Mouse (Mus musculus) ES-E14 (cell line): ENCODE measurements around the gene Myl6. TPM values are rescaled to one million over a fixed set of nuclear protein-coding genes. Genes with fewer than 3 reads are reported as not detected.

Experiments used
- DNase-seq: peaks from one replicate; pipeline ENCODE4 v3.0.0-alpha.2; 2013; ENCODE audit warnings: low read depth, low spot score
- H3K27ac ChIP-seq: 2 replicates; pipeline ENCODE4 v1.5.1; 2012; ENCODE audit warnings: low read depth, mild to moderate bottlenecking, low read length, moderate library complexity, mixed read lengths; ENCODE audit not compliant: poor library complexity, insufficient read depth, severe bottlenecking
- H3K36me3 ChIP-seq: 2 replicates; pipeline ENCODE4 v1.6.1; 2012; ENCODE audit warnings: mild to moderate bottlenecking, low read length, moderate library complexity, mixed read lengths; ENCODE audit not compliant: control insufficient read depth, poor library complexity, insufficient read depth, severe bottlenecking
- H3K4me1 ChIP-seq, 2 experiments: fragments of 150-350 bp in 1 of 2; sonication (generic) in 1 of 2; 2 replicates each; pipeline ENCODE4 v1.6.1; 2012; ENCODE audit warnings: low read length in 2 of 2, mild to moderate bottlenecking in 1 of 2, mixed read lengths in 1 of 2; ENCODE audit not compliant: control insufficient read depth in 2 of 2, insufficient read depth in 2 of 2, poor library complexity in 1 of 2
- H3K4me3 ChIP-seq, 2 experiments: fragments of 150-350 bp in 1 of 2; sonication (generic) in 1 of 2; 2 replicates each; pipeline ENCODE4 v1.5.1; 2012; ENCODE audit warnings: low read length in 2 of 2, low read depth in 1 of 2, mild to moderate bottlenecking in 1 of 2, mixed read lengths in 1 of 2; ENCODE audit not compliant: insufficient read depth in 1 of 2, poor library complexity in 1 of 2, severe bottlenecking in 1 of 2
- H3K9ac ChIP-seq: 2 replicates; pipeline ENCODE4 v1.6.1; 2012; ENCODE audit warnings: low read depth, mild to moderate bottlenecking, low read length, mixed read lengths; ENCODE audit not compliant: poor library complexity, insufficient read depth, severe bottlenecking
- H3K9me3 ChIP-seq: fragments of 150-350 bp; sonication (generic); 2 replicates; pipeline ENCODE4 v1.6.1; 2012; ENCODE audit warnings: low read depth, mild to moderate bottlenecking, low read length; ENCODE audit not compliant: control insufficient read depth, insufficient read depth
- CHD2 ChIP-seq: IDR thresholded peaks from 2 replicates; pipeline ENCODE4 v1.6.1; 2014; ENCODE audit warnings: mild to moderate bottlenecking, low read depth, low read length, inconsistent platforms
- HCFC1 ChIP-seq: IDR thresholded peaks from 2 replicates; pipeline ENCODE4 v1.6.1; 2012; ENCODE audit warnings: low read length, inconsistent platforms, borderline replicate concordance; ENCODE audit not compliant: insufficient read depth
- MAFK ChIP-seq: IDR thresholded peaks from 2 replicates; pipeline ENCODE4 v1.6.1; 2014; ENCODE audit warnings: mild to moderate bottlenecking, low read depth, low read length, inconsistent platforms; ENCODE audit not compliant: insufficient read depth
- ZC3H11A ChIP-seq: IDR thresholded peaks from 2 replicates; pipeline ENCODE4 v1.6.1; 2012; ENCODE audit warnings: low read depth, mild to moderate bottlenecking, inconsistent platforms, low read length, borderline replicate concordance
- ZNF384 ChIP-seq: IDR thresholded peaks from 2 replicates; pipeline ENCODE4 v1.6.1; 2012; ENCODE audit warnings: low read depth, low read length, inconsistent platforms
- in situ Hi-C, 2 experiments: fragments of 600-800 bp; cut with MboI; formaldehyde crosslinking; loops; one replicate each; pipeline ENCODE4 v1.15.1; 2025; ENCODE audit warnings: low sequenced_read_pairs in 2 of 2, inconsistent platforms in 1 of 2; ENCODE audit not compliant: unreplicated experiment in 2 of 2
- total RNA-seq: library from RNA; depleted of rRNA; stranded (reverse); fragments of 300-350 nt; gene quantifications from 2 replicates; pipeline ENCODE4 v1.2.3, GENCODE M21; 2012

Myl6 gene
- total RNA-seq, 1 experiment: 1,090 TPM

- TF ChIP-seq MAFK: no peak
- no peak for TF ChIP-seq HCFC1
- no peak for TF ChIP-seq ZNF384
- no peak for TF ChIP-seq CHD2
- no peak for TF ChIP-seq ZC3H11A
- Histone ChIP-seq H3K9me3 (no peaks in the 10 kb centered on the region), H3K4me1 (peaks cover 2 to 7% of the 10 kb centered on the region in 2 experiments; a peak in 2 of 4 replicates), H3K36me3 (no peaks in the 10 kb centered on the region), H3K9ac (peak overlapping the region; percentile 96), H3K27ac (no peak overlapping the region), H3K4me3 (peak overlapping the region; percentile 88 to 99)
- DNase-seq: no peak
- in situ Hi-C loops: no loop called here
These were observed 34.3 kb downstream of the Myl6 start for GRCm38 (mm10) chr10:128459409-128460269.

DNA sequence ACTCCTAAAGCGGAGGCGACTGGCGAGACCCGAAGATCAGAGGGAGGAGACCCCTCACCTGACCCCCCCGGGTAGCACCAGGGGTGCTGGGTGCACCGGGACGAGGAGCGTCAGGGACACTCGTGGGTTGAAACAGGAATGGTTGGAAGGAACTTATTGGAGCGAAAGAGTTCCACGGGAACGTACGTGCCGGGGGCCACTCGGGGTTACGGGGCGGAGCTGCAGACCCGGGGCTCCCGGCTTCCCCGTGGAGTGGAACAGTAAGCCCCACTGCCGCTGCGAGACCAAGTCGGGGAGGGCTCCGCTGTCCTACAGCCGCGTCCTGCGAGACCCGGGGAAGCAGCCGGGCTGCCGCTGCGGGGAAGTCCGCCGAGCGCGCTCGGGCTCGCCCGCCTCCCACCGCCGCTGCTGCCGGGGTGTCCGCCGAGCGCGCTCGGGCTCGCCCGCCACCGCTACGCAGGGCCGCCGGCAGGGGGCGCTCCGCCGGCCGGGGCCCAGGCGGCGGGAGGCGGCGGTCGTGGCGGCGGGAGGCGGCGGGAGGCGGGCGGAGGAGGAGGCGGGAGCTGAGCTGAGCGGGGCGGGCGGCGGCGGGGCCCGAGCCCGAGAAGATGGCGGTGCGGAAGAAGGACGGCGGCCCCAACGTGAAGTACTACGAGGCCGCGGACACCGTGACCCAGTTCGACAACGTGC, 35.1 kb downstream of the Myl6 start, which contains the start of gene Smarcc2:
Smarcc2 (plus strand) TSS at position 530 of the 690 bp plus-strand sequence.
- H3K4me1 ChIP-seq: peaks cover 2 to 9% of the 10 kb centered on the region in 2 experiments; a peak in 2 of 4 replicates
- DNase-seq: peak; percentile 43
- no peaks in the 10 kb centered on the region for H3K9me3 ChIP-seq
- TF ChIP-seq MAFK: no peak
- no peak for TF ChIP-seq ZNF384
- TF ChIP-seq CHD2: no peak
- no peak for TF ChIP-seq HCFC1
- TF ChIP-seq ZC3H11A: no peak
- in situ Hi-C loops: no loop called here
- no peaks in the 10 kb centered on the region for H3K36me3 ChIP-seq
- peak within 1 kb of the TSS; percentile 88 to 99 for H3K4me3 ChIP-seq
- H3K9ac ChIP-seq: peak within 1 kb of the TSS; percentile 96
- peak within 1 kb of the TSS; percentile 52; the same call in 1 of the 2 replicates for H3K27ac ChIP-seq

- H3K9ac ChIP-seq: peak overlapping the region; percentile 96
- DNase-seq: peak; percentile 81
- no peaks in the 10 kb centered on the region for H3K36me3 ChIP-seq
- H3K4me3 ChIP-seq: peak overlapping the region; percentile 82 to 99
- H3K27ac ChIP-seq: peak overlapping the region; percentile 52; the same call in 1 of the 2 replicates
- H3K4me1 ChIP-seq: peaks cover 2 to 9% of the 10 kb centered on the region in 2 experiments; a peak in 2 of 4 replicates
- H3K9me3 ChIP-seq: no peaks in the 10 kb centered on the region
- TF ChIP-seq CHD2 (no peak), ZC3H11A (no peak), ZNF384 (peak; percentile 83), MAFK (peak; percentile 91), HCFC1 (0 out of 2 replicates have a peak, but pooled peaks have one; percentile 70)
- in situ Hi-C loops: no loop called here
These were observed 35.6 kb downstream of the Myl6 start for GRCm38 (mm10) chr10:128458348-128458718.

GRCm38 (mm10) chr10:128457676-128458075, 36.3 kb downstream of the Myl6 start:
- in situ Hi-C loops: no loop called here
- H3K4me3 ChIP-seq: no peak overlapping the region
- no peaks in the 10 kb centered on the region for H3K9me3 ChIP-seq
- DNase-seq: no peak
- H3K4me1 ChIP-seq: peaks cover 2 to 9% of the 10 kb centered on the region in 2 experiments; a peak in 2 of 4 replicates
- no peak overlapping the region for H3K9ac ChIP-seq
- TF ChIP-seq ZC3H11A (no peak), CHD2 (no peak), ZNF384 (no peak), MAFK (no peak), HCFC1 (no peak)
- H3K27ac ChIP-seq: no peak overlapping the region
- H3K36me3 ChIP-seq: no peaks in the 10 kb centered on the region
